Mouse (Mus musculus): ENCODE measurements around the gene H2-DMb2. TPM values are rescaled to one million over a fixed set of nuclear protein-coding genes. Genes with fewer than 3 reads are reported as not detected.
"Not testable (repeated sequence)": the region's sequence is repeated elsewhere in the genome, so short reads cannot be mapped to it uniquely, and the experiment has no call there.

The H2-DMb2 gene
- polyA plus RNA-seq, 1 experiment, result 0.84 TPM

GRCm38 (mm10) chr17:34141448-34141847 is 1.7 kb upstream of the H2-DMb2 start:
- TF ChIP-seq POLR2A (IDR thresholded peaks at IDR 0.05; ENCODE audit: extremely low read depth, insufficient read depth, low read length) (no peak), CTCF (IDR thresholded peaks at IDR 0.05; ENCODE audit: extremely low read depth, insufficient read depth, low read length) (no peak)
- Histone ChIP-seq H3K27ac (ENCODE audit: insufficient read depth, low read length) (no peak overlapping the region), H3K4me3 (ENCODE audit: insufficient read depth, low read length) (no peak overlapping the region), H3K4me1 (ENCODE audit: control insufficient read depth, insufficient read depth, low read length) (no peaks in the 10 kb centered on the region; the same call in 1 of the 2 replicates)

DNA sequence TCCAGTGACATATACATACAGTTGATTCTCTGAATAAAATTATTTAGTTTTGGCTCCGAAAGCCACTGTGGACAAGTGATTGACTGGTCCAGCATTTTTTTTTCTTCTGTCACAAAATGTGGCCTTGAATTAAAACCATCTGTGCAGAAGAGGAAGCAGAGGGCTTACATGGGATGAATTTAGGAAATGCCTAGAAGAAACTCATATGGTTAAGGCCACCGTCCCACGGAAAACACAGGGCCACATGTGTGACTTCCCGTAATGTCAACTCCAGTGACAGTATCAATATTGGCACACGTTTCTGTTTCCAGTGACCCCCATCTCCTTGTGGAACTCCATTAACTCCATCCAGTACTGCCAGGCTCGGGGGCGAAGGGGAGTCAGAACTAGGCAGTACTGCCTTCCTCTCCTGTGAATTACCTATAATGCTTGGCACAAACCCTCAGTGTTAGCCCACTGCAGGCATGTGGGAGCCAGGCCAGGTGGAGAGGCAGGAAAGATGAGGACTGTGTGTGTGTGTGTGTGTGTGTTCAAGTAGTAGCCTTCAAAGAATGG is 574 bp upstream of the H2-DMb2 start:
- TF ChIP-seq CTCF (IDR thresholded peaks at IDR 0.05; ENCODE audit: extremely low read depth, insufficient read depth, low read length) (no peak), POLR2A (IDR thresholded peaks at IDR 0.05; ENCODE audit: extremely low read depth, insufficient read depth, low read length) (no peak)
- no peak overlapping the region for H3K27ac ChIP-seq (ENCODE audit: insufficient read depth, low read length)
- no peak overlapping the region for H3K4me3 ChIP-seq (ENCODE audit: insufficient read depth, low read length)
- no peaks in the 10 kb centered on the region; the same call in 1 of the 2 replicates for H3K4me1 ChIP-seq (ENCODE audit: control insufficient read depth, insufficient read depth, low read length)

GRCm38 (mm10) chr17:34143461-34143860 is 354 bp downstream of the H2-DMb2 start:
- no peak overlapping the region for H3K4me3 ChIP-seq (ENCODE audit: insufficient read depth, low read length)
- H3K4me1 ChIP-seq (ENCODE audit: control insufficient read depth, insufficient read depth, low read length), result no peaks in the 10 kb centered on the region; the same call in 1 of the 2 replicates
- TF ChIP-seq POLR2A (IDR thresholded peaks at IDR 0.05; ENCODE audit: extremely low read depth, insufficient read depth, low read length), result no peak
- no peak for TF ChIP-seq CTCF (IDR thresholded peaks at IDR 0.05; ENCODE audit: extremely low read depth, insufficient read depth, low read length)
- H3K27ac ChIP-seq (ENCODE audit: insufficient read depth, low read length), result no peak overlapping the region

GRCm38 (mm10) chr17:34144221-34144620 is 1.1 kb downstream of the H2-DMb2 start:
- H3K27ac ChIP-seq (ENCODE audit: insufficient read depth, low read length); H3K4me1 ChIP-seq (ENCODE audit: control insufficient read depth, insufficient read depth, low read length): not testable (repeated sequence)

DNA sequence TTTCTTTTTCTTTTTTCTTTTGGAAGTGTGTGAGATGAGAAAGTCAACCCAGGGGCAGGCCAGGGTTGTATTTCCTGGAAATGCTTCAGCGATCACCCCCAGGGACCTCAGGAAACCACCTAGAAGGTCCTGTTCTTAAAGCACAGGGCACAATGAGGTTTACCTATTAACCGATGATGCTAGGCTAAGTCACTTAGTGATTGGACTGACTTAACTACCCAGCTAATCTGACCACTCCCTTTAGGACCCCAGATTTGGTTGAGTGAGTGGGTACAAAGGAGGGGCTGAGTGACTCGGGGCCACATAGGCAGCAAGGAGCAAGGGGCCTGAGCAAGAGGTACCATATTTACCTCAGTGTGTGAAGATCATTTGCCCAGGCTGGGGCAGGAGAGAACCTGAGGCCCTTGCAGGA is 1.9 kb downstream of the H2-DMb2 start:
- Histone ChIP-seq H3K4me3 (ENCODE audit: insufficient read depth, low read length) (no peak overlapping the region), H3K27ac (ENCODE audit: insufficient read depth, low read length) (no peak overlapping the region), H3K4me1 (ENCODE audit: control insufficient read depth, insufficient read depth, low read length) (no peaks in the 10 kb centered on the region; the same call in 1 of the 2 replicates)
- TF ChIP-seq CTCF (IDR thresholded peaks at IDR 0.05; ENCODE audit: extremely low read depth, insufficient read depth, low read length), result no peak
- no peak for TF ChIP-seq POLR2A (IDR thresholded peaks at IDR 0.05; ENCODE audit: extremely low read depth, insufficient read depth, low read length)

More at GRCm38 (mm10) chr17:34144221-34144620, 1.1 kb downstream of the H2-DMb2 start:
- not testable (repeated sequence) for H3K4me3 ChIP-seq (ENCODE audit: insufficient read depth, low read length)

DNA sequence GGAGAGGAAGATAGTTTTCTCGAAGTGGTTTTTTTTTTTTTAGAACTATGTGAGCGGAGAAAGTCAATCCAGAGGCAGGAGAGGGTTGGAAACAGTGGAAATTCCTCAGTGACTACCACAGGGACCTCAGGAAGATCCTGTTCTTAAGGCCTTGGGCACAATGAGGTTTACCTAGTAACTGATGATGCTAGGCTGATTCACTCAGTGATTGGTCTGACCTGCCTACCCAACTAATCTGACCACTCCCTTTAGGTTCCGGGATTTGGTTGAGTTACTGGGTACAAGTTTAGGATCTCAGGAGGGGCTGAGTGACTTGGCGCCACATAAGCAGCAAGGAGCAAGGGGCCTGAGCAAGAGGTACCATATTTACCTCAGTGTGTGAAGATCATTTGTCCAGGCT is 9.8 kb downstream of the H2-DMb2 start, which contains the start of gene H2-DMb1:
H2-DMb1 (plus strand) TSS at position 150 of the 400 bp plus-strand sequence.
- TF ChIP-seq CTCF (IDR thresholded peaks at IDR 0.05; ENCODE audit: extremely low read depth, insufficient read depth, low read length) (no peak), POLR2A (IDR thresholded peaks at IDR 0.05; ENCODE audit: extremely low read depth, insufficient read depth, low read length) (no peak)
- no peak within 1 kb of the TSS for H3K4me3 ChIP-seq (ENCODE audit: insufficient read depth, low read length)
- no peak within 1 kb of the TSS for H3K27ac ChIP-seq (ENCODE audit: insufficient read depth, low read length)
- no peaks in the 10 kb centered on the region for H3K4me1 ChIP-seq (ENCODE audit: control insufficient read depth, insufficient read depth, low read length)

DNA sequence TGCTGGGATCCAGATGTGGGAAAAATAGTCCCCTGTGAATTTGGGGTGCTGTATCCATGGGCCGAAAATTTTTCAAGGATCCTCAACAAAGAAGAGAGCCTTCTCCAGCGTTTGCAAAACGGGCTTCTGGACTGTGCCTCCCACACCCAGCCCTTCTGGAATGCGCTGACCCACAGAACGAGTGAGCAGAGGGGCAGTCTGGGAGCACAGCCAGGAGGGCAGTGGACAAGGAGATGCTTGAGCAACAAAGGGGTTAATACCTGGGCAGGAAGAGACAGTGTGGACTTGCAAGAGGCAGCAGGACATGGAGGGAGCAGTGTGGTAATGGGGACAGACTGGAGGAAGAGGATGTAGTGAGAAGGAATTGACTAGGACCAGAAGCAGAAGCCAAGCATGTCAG is 12.4 kb downstream of the H2-DMb2 start:
- Histone ChIP-seq H3K4me3 (ENCODE audit: insufficient read depth, low read length) (no peak overlapping the region), H3K4me1 (ENCODE audit: control insufficient read depth, insufficient read depth, low read length) (no peaks in the 10 kb centered on the region), H3K27ac (ENCODE audit: insufficient read depth, low read length) (no peak overlapping the region)
- TF ChIP-seq CTCF (IDR thresholded peaks at IDR 0.05; ENCODE audit: extremely low read depth, insufficient read depth, low read length), result no peak
- no peak for TF ChIP-seq POLR2A (IDR thresholded peaks at IDR 0.05; ENCODE audit: extremely low read depth, insufficient read depth, low read length)

- Histone ChIP-seq H3K4me1 (ENCODE audit: control insufficient read depth, insufficient read depth, low read length) (no peaks in the 10 kb centered on the region), H3K4me3 (ENCODE audit: insufficient read depth, low read length) (no peak overlapping the region), H3K27ac (ENCODE audit: insufficient read depth, low read length) (no peak overlapping the region)
- TF ChIP-seq POLR2A (IDR thresholded peaks at IDR 0.05; ENCODE audit: extremely low read depth, insufficient read depth, low read length), result no peak
- 0 out of 2 replicates have a peak, but pooled peaks have one; percentile 29 for TF ChIP-seq CTCF (IDR thresholded peaks at IDR 0.05; ENCODE audit: extremely low read depth, insufficient read depth, low read length)
Measured at GRCm38 (mm10) chr17:34164202-34164895, 21.2 kb downstream of the H2-DMb2 start.

DNA sequence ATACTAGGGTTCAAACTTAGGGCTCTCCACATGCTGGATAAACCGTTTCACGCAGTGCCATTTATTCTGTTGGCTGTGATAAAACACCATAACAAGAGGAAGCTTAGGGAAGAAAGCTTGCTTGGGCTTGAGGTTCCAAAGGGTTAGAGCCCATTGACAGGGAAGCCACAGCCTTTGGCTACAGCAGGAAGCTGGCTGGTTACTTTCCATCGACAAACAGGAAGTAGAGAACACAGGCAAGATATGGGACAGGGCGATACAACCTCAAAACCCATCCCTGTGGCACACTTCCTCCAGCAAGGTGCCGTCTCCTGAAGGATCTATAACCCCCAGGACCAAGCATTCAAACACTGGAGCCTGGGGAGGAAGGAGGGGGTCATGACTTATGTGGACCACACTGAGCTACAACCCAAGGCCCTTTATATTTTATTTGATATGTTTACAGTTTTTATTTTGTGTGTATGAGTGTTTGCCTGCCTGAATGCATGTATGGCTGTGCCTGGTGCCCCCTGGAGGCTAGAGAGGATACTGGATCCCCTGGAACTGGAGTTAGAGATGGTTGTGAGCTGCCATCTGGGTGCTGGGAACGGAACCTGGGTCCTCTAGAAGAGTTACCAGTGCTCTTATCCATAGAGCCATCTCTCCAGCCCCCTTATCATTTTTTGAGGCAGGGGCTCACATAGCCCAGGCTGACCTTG is 22.1 kb downstream of the H2-DMb2 start:
- H3K4me1 ChIP-seq (ENCODE audit: control insufficient read depth, insufficient read depth, low read length), result no peaks in the 10 kb centered on the region
- no peak overlapping the region for H3K27ac ChIP-seq (ENCODE audit: insufficient read depth, low read length)
- no peak for TF ChIP-seq POLR2A (IDR thresholded peaks at IDR 0.05; ENCODE audit: extremely low read depth, insufficient read depth, low read length)
- TF ChIP-seq CTCF (IDR thresholded peaks at IDR 0.05; ENCODE audit: extremely low read depth, insufficient read depth, low read length), result no peak
- no peak overlapping the region for H3K4me3 ChIP-seq (ENCODE audit: insufficient read depth, low read length)

Data from cortical plate, adult 2 months (tissue).